Mouse (Mus musculus) left cerebral cortex, adult 18-20 months (tissue): ENCODE results near the gene Heyl. TPM values are rescaled to one million over a fixed set of nuclear protein-coding genes. Genes with fewer than 3 reads are reported as not detected.

Experiments
- DNase-seq, 2 experiments: peaks; one replicate each; pipeline ENCODE4 v3.0.0; 2021 to 2022; ENCODE audit warnings: low spot score in 2 of 2, mixed read lengths in 1 of 2
- total RNA-seq, 2 experiments: library from RNA; stranded (reverse); gene quantifications; 2 replicates each; pipeline ENCODE4 v1.2.3; 2021

The Heyl gene
- total RNA-seq, 2 experiments from 2014 or later, result 3.5 to 3.9 TPM

- DNase-seq, result no peak
These were observed 4.2 kb upstream of the Heyl start for GRCm38 (mm10) chr4:123229166-123229565.

DNA sequence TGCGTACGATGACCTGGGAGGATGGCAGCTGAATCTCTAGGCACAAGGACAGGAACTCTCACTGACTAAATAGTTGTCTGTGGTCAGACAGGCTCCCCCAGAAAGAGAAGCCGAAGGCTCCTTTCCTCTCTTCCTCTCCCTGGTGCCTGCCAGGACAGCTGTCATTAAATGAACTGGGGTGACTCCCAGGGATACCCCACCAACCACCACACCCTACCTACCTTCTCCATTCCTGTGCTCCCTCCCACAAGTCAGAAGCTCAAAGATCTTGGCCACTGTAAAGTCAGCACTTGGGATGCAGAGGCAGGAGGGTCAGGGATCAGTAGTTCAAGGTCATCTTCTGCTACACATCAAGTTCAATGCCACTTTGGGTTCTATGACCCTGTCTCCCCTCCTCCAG lies 515 bp upstream of the Heyl start:
- DNase-seq, result no peak

DNA sequence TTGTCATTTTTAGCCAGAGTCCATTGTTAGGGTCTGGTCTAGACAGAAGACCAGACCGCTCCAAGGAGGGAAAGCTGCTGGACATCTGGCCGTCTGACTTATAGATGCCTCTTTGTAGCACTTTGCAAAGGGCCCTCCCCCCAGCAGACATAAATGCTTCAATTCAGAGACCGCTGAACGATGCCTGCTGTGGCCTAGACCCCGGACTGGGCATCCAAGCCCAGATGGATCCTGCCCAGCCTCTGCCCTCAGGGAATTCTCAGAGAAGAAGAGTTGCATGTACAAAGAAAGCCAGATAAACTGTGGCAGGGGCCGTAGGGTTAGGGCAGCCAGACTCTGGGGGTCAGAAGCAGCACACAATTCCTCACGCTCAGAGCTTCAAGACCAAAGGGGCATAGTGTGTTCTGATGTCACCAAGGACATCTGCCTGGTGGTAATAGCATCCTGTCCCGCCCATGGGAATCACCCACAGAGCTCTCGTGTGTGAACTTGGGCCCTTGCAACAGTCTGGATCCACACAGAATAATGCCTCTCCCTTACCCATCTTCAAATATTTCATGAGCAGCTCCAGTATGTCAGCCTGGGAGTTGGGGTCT lies 2.6 kb downstream of the Heyl start:
- no peak for DNase-seq

DNA sequence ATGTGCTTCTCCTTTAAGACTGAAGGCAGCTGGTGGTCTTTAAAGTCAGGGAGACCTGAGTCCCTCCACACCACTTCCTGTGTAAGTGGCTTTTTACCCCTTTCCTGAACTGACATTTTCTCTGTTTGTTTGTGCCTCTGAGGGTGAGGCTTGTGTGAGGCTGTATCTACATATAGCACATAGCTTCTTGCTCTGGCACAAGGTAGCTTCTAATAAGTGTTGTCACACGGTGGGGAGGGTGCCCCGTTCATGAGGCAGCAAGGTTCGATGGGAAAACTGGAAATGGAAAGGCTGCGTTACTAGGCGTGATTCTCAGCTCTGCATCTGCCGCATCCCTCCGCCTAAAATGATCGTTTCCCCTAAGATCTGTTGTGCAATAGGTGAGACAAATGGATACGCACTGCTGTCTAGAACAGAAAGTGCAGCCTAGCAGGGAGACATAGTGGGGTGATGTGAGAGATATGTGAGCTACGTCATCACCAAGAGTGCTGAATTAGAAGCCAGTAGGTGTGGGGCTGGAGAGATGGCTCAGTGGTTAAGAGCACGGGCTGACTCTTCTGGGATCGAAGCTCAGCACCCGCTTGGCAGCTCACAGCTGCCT lies 3.2 kb downstream of the Heyl start:
- DNase-seq, result no peak

DNA sequence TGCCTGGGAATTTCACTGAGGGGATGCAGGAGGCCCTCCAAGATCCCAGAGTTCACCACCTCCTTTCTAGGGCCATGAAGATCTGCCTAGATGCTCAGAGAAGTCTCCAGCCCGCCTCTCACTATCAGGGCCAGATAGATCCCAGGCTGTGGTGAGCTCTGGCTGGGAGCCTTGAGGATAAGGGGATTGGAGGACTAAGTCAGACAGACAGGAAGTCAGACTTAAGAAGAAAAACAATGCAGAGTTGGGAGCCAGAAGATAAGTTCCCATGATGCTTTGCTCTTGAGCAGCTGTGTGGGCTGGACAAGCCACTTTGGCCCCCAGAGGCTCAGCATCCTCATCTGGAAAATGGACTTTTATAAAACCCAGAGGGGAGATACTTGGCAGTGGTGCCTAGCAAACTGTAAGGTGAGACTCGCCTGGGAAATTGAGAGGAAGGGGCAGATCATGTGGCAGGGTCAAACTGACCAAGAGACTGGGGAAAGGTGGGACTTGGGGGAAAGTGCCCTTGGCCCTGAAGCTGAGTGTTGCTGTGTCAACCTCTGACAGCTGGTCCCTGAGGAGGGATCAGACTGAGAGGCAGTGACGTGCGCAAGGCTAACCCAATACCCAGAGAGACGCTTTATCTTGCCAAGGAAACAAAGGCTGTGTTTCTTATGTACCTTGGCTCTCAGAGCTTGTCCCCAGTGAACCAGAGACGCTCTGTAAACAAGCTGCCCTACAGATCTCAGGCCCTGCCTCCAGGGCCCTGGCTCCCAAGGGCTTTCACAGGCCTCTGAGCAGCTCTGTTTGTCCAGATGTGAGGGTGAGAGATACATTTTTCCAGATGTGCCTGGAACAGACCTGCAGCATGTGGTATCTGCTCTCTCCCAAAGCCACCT lies 4.3 kb downstream of the Heyl start:
- no peak for DNase-seq

DNA sequence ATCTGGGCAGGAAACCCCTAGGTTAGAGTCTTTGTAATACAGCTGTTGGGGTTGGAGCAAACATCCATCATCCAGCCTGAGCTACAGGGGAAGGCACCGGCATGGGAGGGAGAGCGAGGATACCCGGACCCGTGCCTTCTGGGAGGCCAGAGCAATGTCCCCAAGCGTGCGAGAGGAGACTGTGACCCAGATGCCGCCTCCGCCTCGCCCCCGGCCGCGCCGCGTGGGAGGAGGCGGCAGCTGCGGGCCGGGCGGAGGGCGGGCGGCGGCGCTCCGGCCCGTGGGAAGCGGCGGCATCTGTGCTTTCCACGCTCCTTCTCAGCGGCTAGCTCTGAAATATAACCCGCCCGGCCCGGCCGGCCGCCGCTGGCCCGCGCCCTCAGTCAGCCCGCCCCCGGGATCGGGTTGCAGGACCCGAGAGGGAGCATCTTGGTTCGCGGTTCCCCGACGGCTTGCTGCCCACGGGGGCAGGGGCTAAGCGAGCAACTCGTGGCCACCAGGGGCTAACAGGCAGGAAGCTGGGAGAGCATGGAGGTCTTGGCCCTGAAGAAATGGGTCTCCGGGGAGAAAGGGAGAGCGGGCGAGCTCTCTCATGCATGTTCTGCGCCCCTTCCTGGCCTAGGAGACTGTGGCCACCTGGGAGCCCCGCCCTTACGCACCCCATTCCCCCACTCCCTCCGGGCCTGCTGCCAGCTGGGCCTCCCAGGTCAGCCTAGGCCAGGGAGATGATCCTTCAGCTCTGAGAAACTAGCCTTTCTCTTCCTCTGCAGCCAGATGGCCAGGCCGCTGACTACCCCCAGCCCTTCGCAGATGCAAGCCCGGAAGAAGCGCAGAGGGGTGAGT lies 6.2 kb downstream of the Heyl start:
- no peak for DNase-seq

DNA sequence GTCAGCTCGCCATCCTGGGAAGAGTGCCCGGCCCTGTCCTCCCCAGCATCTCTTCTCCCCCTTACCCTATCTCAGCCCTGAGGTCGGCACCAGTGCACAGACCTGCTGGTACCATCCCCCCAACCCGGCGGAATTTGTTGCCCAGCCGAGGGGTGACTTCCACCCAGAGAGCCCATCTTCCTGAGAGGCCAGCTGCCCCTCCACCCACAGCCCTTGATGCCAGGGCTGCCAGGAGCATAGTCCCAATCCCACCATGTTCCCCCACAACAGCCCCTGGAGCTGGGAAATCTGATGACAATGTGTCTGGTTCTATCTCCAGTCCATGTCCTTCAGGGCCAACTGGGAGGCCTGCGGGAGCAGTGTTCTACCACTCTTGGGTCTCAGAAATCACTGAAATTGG lies 12.9 kb downstream of the Heyl start:
- DNase-seq, result no peak

- no peak for DNase-seq
These were observed 13.3 kb downstream of the Heyl start for GRCm38 (mm10) chr4:123246651-123247050.

DNA sequence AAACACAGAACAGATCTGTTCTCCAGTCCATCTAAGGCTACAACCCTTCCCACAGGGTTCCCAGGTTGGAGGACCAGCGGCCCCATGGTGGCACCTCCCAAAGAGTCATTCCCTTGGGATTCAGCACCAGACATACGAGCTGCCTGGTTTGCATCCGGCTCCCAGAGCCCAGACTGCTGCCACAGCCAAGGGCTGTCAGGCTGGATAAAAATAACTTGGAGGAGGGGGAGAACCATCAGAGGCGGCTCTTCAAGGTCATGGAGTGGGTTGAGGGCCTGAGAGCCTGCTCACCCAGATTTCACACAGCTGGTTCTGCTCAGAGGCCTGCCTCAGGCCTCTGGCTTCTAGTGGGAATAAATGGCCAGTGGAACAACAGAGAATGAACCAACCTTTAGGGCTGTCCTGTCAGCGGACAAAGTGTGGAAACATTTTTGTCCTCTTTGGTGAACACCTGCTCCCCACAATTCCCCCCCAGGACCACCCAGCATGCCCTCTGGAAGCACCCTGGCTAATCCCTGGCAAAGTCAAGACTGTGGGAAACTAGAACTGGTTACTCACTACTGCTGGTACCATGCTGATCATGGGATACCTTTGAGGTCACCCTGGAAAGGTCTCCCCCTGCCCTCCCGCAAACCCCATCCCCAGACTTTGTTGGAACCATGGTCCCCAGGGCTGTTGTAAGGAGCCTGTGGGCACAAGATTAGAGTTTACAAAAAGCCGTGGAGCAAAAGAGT lies 14.0 kb downstream of the Heyl start:
- DNase-seq, result no peak

GRCm38 (mm10) chr4:123248971-123249567 lies 15.7 kb downstream of the Heyl start:
- DNase-seq, result peak; percentile 49 to 61

GRCm38 (mm10) chr4:123252214-123252613 lies 18.9 kb downstream of the Heyl start:
- DNase-seq, result no peak

DNA sequence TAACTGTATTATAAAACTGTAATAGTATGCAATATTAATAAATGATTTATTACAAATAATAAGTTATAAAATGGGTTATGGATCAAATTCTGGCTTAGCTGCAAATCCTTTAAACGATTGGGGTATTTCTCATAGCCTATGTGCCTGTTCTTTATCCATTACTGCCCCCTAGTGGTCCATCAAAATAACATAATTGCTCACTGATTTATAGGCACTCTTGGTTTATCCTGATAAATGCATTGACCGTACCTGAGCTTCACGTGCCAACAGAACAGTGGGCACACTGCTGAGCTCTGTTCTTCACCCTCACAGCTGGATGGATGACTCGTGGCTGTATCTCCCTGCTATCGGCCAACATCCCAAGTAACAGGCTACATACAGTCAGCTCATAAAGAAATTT lies 21.3 kb downstream of the Heyl start:
- no peak for DNase-seq

GRCm38 (mm10) chr4:123260071-123260746 lies 26.9 kb downstream of the Heyl start:
- no peak for DNase-seq

DNA sequence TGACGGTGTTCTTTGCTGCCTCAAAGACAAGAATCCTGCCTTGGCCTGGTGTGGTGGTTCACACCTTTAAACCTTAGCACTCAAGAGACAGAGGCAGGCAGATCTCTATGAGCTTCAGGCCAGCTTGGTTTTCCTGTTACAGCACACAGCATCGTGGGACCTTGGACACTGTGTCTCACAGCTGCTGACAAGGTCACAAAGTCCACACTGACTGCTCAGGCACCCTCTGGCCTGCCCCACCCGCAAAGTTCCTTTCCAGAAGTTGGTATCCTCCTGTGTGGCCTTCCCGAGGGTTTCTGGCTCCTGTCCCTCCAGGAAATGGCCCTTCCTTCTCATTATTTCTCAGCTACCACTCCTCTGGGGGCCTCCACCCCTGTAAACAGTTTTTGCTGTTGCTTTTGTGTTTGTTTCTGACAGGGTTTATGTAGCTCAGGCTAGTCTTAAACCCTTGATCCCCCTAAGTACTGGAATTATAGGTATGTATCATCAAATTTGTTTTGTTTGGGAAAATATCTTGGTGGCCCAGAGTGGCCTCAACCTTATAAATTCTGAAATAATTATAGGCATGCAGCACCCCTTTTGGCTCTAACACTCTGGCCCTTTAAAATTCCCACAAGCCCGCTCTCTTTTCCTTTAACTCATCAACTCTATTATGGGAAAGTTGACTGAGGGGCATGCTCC lies 28.5 kb downstream of the Heyl start, which contains the start of gene Pabpc4:
TSS of gene Pabpc4 (plus strand) at position 631 of the 681 bp plus-strand sequence.
- no peak for DNase-seq

GRCm38 (mm10) chr4:123271063-123271462 lies 37.7 kb downstream of the Heyl start:
- no peak for DNase-seq

DNA sequence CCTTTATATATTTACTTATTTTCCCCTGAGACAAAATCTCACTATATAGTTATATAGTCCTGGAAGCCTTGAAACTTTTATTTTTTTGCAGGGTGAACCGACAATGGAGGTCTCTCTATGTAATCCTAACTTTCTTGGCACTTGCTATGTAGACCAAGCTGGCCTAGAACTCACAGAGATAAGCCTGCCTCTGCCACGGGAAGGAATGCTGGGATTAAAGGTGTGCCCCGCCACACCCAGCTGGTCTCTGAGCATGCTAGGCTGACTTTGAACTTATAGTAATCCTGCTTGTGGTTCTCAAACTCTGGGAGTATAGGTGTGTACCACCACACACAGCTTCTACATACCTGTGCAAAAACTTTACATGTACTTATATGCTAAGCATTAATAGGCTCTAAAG lies 46.8 kb downstream of the Heyl start:
- DNase-seq, result no peak

DNA sequence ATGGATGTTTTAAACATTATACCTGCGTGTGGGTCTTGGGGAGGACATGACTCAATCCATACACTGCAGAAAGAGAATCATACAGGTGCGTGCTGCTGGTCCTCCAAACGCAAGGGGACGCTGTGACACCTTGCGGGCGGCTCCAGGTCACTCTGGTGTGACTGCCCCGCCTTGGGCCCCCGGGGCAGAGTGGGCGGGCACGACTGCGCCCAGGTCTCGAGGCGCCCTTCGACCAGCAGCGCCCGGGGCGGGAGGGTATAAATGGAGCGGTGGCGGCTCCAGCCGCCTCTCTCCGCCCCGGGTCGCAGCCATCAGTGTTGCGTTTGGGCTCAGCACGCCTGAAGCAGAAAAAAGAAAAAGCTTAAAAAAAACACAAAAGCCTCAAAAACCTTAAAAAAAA lies 49.1 kb downstream of the Heyl start:
- peak; percentile 87 to 89 for DNase-seq

DNA sequence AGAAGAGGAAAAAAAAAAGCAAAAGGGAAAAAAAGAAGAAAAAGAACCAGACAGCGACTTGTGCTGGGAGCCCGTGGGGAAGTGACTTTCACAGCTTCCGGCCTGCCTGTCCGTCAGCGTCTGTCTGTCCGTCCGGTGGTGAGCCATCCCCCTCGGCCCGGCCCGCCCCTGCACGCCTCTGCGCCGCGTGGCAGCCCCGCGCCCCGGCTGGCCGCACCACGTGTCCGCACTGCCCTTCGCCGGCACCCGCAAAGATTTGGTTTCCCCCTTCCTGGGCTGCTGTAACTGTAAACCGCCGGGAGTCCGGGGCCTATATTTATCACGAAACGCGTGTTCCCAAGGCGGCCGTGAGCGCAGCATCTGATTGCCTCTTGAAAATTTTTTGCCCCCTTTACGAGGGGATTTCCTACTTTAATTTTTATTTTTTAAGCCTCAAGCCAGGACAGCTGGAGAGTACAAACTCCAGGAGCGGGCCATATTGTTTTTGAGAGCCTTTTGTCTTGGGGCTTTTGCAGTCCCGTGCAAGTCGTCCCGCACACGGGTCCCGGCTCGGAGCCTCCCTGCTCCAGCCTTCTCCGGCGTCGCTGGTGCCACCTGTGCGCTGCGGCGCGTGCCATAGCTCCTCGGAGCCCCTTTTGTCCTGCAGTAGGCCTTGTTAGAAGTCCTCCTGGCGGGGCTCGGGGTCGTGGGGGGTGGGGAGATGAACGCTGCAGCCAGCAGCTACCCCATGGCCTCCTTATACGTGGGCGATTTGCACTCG lies 49.7 kb downstream of the Heyl start:
- peak in 1 of 2 experiments; percentile 30 for DNase-seq
